Mouse (Mus musculus) embryonic facial prominence, embryonic 10.5 days (tissue): ENCODE results near the gene Sfxn3. TPM values are rescaled to one million over a fixed set of nuclear protein-coding genes. Genes with fewer than 3 reads are reported as not detected.
A peak's percentile ranks its signal among the peaks of the same experiment; 100 is the strongest.

Source experiments
- DNase-seq: peaks from one replicate; pipeline ENCODE4 v3.0.0-alpha.2; 2017; ENCODE audit warnings: low spot score
- H3K27ac ChIP-seq: fragments of 300-500 bp; sonication (generic); replicated peaks from 2 replicates; pipeline ENCODE4 v1.5.1; 2016; ENCODE audit warnings: mild to moderate bottlenecking
- H3K27me3 ChIP-seq: fragments of 300-500 bp; sonication (generic); replicated peaks from 2 replicates; pipeline ENCODE4 v1.6.1; 2016; ENCODE audit warnings: low read depth, mild to moderate bottlenecking; ENCODE audit not compliant: poor library complexity, severe bottlenecking
- H3K36me3 ChIP-seq: fragments of 300-500 bp; sonication (generic); replicated peaks from 2 replicates; pipeline ENCODE4 v1.6.1; 2016; ENCODE audit warnings: mild to moderate bottlenecking, moderate library complexity
- H3K4me1 ChIP-seq: fragments of 300-500 bp; sonication (generic); 2 replicates; pipeline ENCODE4 v1.6.1; 2016
- H3K4me3 ChIP-seq: fragments of 300-500 bp; sonication (generic); 2 replicates; pipeline ENCODE4 v1.5.1; 2016; ENCODE audit warnings: mild to moderate bottlenecking, moderate library complexity
- H3K9me3 ChIP-seq: fragments of 300-500 bp; sonication (generic); 2 replicates; pipeline ENCODE4 v1.6.1; 2016; ENCODE audit warnings: mild to moderate bottlenecking
- WGBS: fragments of 180-500 bp; shearing (Covaris S2); methylation state at CpG from one replicate; pipeline ENCODE4 v1.1.7; 2016; 5-methylcytosine and 5-hydroxymethylcytosine counted together
- polyA plus RNA-seq: library from polyadenylated mRNA; unstranded; fragments of >200 nt; fragmentation: Nextera tagmentation; extraction: Ambion mirVana; gene quantifications from 2 replicates; pipeline ENCODE4 v1.2.1, GENCODE M21; 2016

Gene Sfxn3
- polyA plus RNA-seq, 1 experiment from 2014 or later = 9.8 TPM

GRCm38 (mm10) chr19:45013581-45014225 is 33.6 kb upstream of the Sfxn3 start:
- 55% methylated on average over 6 of the region's 6 CpGs for WGBS
- peak; percentile 67 for DNase-seq
- Histone ChIP-seq H3K4me3 (peak overlapping the region; percentile 87; the same call in 1 of the 2 replicates), H3K4me1 (peaks cover 58% of the 10 kb centered on the region), H3K9me3 (no peaks in the 10 kb centered on the region), H3K27ac (peak overlapping the region; percentile 98), H3K27me3 (no peaks in the 10 kb centered on the region), H3K36me3 (peaks cover 41% of the 10 kb centered on the region)

- H3K9me3 ChIP-seq = no peaks in the 10 kb centered on the region
- H3K4me1 ChIP-seq = peaks cover 62% of the 10 kb centered on the region
- WGBS = 6% methylated on average over 10 of the region's 10 CpGs
- no peaks in the 10 kb centered on the region for H3K27me3 ChIP-seq
- peak; percentile 69 for DNase-seq
- H3K36me3 ChIP-seq = peaks cover 34% of the 10 kb centered on the region
- peak within 1 kb of the TSS; percentile 98 for H3K27ac ChIP-seq
- peak within 1 kb of the TSS; percentile 87 for H3K4me3 ChIP-seq
These were observed 32.9 kb upstream of the Sfxn3 start, which contains the start of gene Lzts2 for GRCm38 (mm10) chr19:45014335-45014971. Gene Lzts2 (plus strand): TSS chr19:45014414.

- Histone ChIP-seq H3K9me3 (no peaks in the 10 kb centered on the region), H3K27ac (peak overlapping the region; percentile 98), H3K27me3 (no peaks in the 10 kb centered on the region), H3K36me3 (peaks cover 33% of the 10 kb centered on the region), H3K4me1 (peaks cover 67% of the 10 kb centered on the region), H3K4me3 (peak overlapping the region; percentile 87)
- DNase-seq = peak; percentile 69
- WGBS = under 1% methylated on average over 25 of the region's 25 CpGs
These were observed 32.3 kb upstream of the Sfxn3 start for GRCm38 (mm10) chr19:45014981-45015402.

GRCm38 (mm10) chr19:45015518-45016281 is 31.6 kb upstream of the Sfxn3 start:
- DNase-seq = peak; percentile 71
- H3K27me3 ChIP-seq = no peaks in the 10 kb centered on the region
- H3K4me3 ChIP-seq = peak overlapping the region; percentile 87
- peaks cover 32% of the 10 kb centered on the region for H3K36me3 ChIP-seq
- WGBS = under 1% methylated on average over 34 of the region's 34 CpGs
- peaks cover 74% of the 10 kb centered on the region for H3K4me1 ChIP-seq
- no peaks in the 10 kb centered on the region for H3K9me3 ChIP-seq
- peak overlapping the region; percentile 98 for H3K27ac ChIP-seq

GRCm38 (mm10) chr19:45016341-45017215 is 30.7 kb upstream of the Sfxn3 start:
- peaks cover 32% of the 10 kb centered on the region for H3K36me3 ChIP-seq
- H3K4me1 ChIP-seq = peaks cover 83% of the 10 kb centered on the region
- DNase-seq = peak; percentile 80
- 1% methylated on average over 18 of the region's 18 CpGs for WGBS
- H3K9me3 ChIP-seq = no peaks in the 10 kb centered on the region
- no peaks in the 10 kb centered on the region for H3K27me3 ChIP-seq
- peak overlapping the region; percentile 87 for H3K4me3 ChIP-seq
- H3K27ac ChIP-seq = peak overlapping the region; percentile 98

GRCm38 (mm10) chr19:45017216-45017771 is 30.0 kb upstream of the Sfxn3 start:
- Histone ChIP-seq H3K4me1 (peaks cover 84% of the 10 kb centered on the region), H3K9me3 (no peaks in the 10 kb centered on the region), H3K27me3 (no peaks in the 10 kb centered on the region), H3K36me3 (peaks cover 32% of the 10 kb centered on the region), H3K4me3 (peak overlapping the region; percentile 87), H3K27ac (peak overlapping the region; percentile 98)
- peak; percentile 90 for DNase-seq
- WGBS = under 1% methylated on average over 27 of the region's 27 CpGs

- H3K4me1 ChIP-seq = peaks cover 78% of the 10 kb centered on the region
- under 1% methylated on average over 48 of the region's 48 CpGs for WGBS
- H3K27me3 ChIP-seq = no peaks in the 10 kb centered on the region
- H3K36me3 ChIP-seq = peaks cover 34% of the 10 kb centered on the region
- H3K9me3 ChIP-seq = no peaks in the 10 kb centered on the region
- DNase-seq = peak; percentile 92
- peak overlapping the region; percentile 87 for H3K4me3 ChIP-seq
- peak overlapping the region; percentile 98 for H3K27ac ChIP-seq
These were observed 29.4 kb upstream of the Sfxn3 start for GRCm38 (mm10) chr19:45017909-45018308.

GRCm38 (mm10) chr19:45018351-45018831 is 28.9 kb upstream of the Sfxn3 start:
- DNase-seq = peak; percentile 56
- peak overlapping the region; percentile 87 for H3K4me3 ChIP-seq
- H3K36me3 ChIP-seq = peaks cover 37% of the 10 kb centered on the region
- under 1% methylated on average over 13 of the region's 13 CpGs for WGBS
- H3K4me1 ChIP-seq = peaks cover 74% of the 10 kb centered on the region
- peak overlapping the region; percentile 98 for H3K27ac ChIP-seq
- no peaks in the 10 kb centered on the region for H3K27me3 ChIP-seq
- no peaks in the 10 kb centered on the region for H3K9me3 ChIP-seq

GRCm38 (mm10) chr19:45020348-45020747 is 27.0 kb upstream of the Sfxn3 start:
- peak overlapping the region; percentile 19; the same call in 1 of the 2 replicates for H3K27ac ChIP-seq
- no peaks in the 10 kb centered on the region for H3K9me3 ChIP-seq
- H3K27me3 ChIP-seq = no peaks in the 10 kb centered on the region
- H3K4me1 ChIP-seq = peaks cover 62% of the 10 kb centered on the region
- DNase-seq = no peak
- peak overlapping the region; percentile 87; the same call in 1 of the 2 replicates for H3K4me3 ChIP-seq
- peaks cover 56% of the 10 kb centered on the region for H3K36me3 ChIP-seq
- WGBS = 73% methylated on average over 6 of the region's 6 CpGs

- Histone ChIP-seq H3K9me3 (no peaks in the 10 kb centered on the region), H3K36me3 (peaks cover 66% of the 10 kb centered on the region), H3K27me3 (no peaks in the 10 kb centered on the region), H3K27ac (0 out of 2 replicates have a peak overlapping the region, but pooled peaks have one; percentile 19), H3K4me3 (peak overlapping the region; percentile 28), H3K4me1 (peaks cover 59% of the 10 kb centered on the region)
- DNase-seq = no peak
- WGBS = 92% methylated on average over 15 of the region's 15 CpGs
These were observed 25.9 kb upstream of the Sfxn3 start for GRCm38 (mm10) chr19:45021362-45021761.

GRCm38 (mm10) chr19:45023993-45024392 is 23.3 kb upstream of the Sfxn3 start:
- Histone ChIP-seq H3K9me3 (no peaks in the 10 kb centered on the region), H3K36me3 (peaks cover 93% of the 10 kb centered on the region), H3K27ac (no peak overlapping the region), H3K4me3 (no peak overlapping the region), H3K4me1 (peaks cover 64% of the 10 kb centered on the region), H3K27me3 (no peaks in the 10 kb centered on the region)
- WGBS = 87% methylated on average over 11 of the region's 11 CpGs
- peak; percentile 9 for DNase-seq
